Mouse (Mus musculus): ENCODE measurements around the gene Mrps6. TPM values are rescaled to one million over a fixed set of nuclear protein-coding genes. Genes with fewer than 3 reads are reported as not detected.

Mrps6 gene
- polyA plus RNA-seq, 1 experiment from 2014 or later = 77.3 TPM

DNA sequence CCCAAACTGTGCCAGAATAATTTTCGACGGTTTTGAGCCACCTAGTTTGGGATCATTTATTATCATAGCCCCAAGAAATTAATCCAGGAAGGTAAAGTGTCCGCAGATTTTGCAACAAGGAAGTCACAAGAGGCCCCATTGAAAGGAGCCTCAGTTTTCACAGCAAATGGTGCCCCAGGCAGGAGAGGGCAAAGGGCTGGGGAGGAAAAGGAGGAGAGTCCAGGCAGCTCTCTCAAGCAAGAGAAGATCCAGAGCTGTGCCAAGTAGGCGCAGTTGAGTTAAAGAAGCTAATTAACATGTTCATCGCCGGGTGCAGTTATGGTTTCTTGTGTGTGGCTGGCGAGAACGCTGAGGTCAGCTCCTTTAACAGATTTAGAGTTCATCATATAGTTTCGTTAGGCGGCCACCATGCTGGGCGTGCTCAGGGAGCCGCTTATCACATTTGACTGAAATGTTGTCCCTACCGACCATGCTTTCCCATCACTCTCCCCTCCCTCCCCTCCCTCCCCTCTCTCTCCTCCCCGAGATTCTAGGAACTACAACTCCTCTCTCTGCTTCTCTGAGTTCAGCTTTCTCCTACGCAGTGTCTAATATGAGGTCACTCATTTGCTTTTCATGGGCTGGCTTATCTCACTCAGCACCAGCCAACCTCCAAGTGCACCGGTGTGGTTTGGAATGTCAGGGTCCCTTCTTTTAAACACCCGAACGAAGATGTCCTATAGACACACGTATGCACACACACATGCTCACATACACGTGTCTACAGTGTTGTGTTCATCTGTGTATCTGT, 35.4 kb upstream of the Mrps6 start:
- Histone ChIP-seq H3K36me3 (ENCODE audit: insufficient read depth, low read length) (no peaks in the 10 kb centered on the region), H3K9me3 (ENCODE audit: low read length) (no peaks in the 10 kb centered on the region), H3K27ac (ENCODE audit: low read length) (no peak overlapping the region), H3K4me1 (ENCODE audit: insufficient read depth, low read depth, low read length) (no peaks in the 10 kb centered on the region), H3K27me3 (replicated peaks; ENCODE audit: insufficient read depth, low read length) (0 out of 2 replicates have a peak, but pooled peaks cover 3% of the 10 kb centered on the region), H3K4me2 (replicated peaks; ENCODE audit: low read depth, low read length) (no peak overlapping the region), H3K9ac (replicated peaks; ENCODE audit: low read depth) (no peak overlapping the region), H3K4me3 (ENCODE audit: low read depth, low read length) (no peak overlapping the region)
- ATAC-seq (no peak), DNase-seq (ENCODE audit: low spot score) (no peak)
- WGBS = 60% methylated on average over 20 of the region's 20 CpGs
- TF ChIP-seq CTCF (IDR thresholded peaks at IDR 0.05) (no peak), EP300 (IDR thresholded peaks at IDR 0.05) (no peak)

DNA sequence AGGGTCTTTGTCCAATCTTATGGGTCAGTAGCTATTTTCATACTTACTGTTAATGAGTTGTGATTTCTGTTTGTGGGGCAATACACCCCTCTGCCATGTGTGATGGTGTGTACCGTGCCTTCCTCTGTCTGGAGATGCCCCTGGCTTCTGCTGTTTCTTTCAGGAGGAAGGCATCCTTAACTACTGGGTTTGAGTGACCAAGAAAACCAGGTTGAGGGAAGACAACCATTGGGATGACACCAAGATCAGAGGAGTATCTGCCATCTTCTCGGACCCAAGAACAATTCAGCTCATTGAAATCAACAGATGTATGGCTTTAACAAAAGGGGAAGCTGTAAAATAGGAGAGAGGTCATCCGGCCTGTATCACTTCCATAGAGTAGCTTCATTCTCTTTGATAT, 24.8 kb upstream of the Mrps6 start:
- no peaks in the 10 kb centered on the region; the same call in 1 of the 2 replicates for H3K27me3 ChIP-seq (replicated peaks; ENCODE audit: insufficient read depth, low read length)
- no peak overlapping the region for H3K4me3 ChIP-seq (ENCODE audit: low read depth, low read length)

DNA sequence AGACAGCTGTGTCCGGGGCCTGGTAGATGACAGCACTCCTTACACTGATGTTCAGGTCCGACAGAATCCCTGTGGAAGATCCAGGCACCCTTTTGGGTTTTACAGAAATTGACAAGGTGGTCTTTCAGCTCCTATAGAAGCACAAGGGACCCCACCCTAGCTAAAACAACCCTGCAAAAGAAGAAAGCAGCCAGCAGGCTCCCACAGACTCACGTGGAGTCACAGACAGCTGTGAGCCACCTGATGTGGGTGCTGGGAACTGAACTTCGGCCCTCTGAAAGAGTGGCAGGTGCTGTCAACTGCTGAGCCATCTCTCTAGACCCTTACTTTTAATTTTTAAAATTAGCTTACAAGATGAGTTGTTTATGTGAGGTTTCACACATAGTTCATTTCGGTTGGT, 23.4 kb upstream of the Mrps6 start:
- Histone ChIP-seq H3K36me3 (ENCODE audit: insufficient read depth, low read length) (no peaks in the 10 kb centered on the region), H3K4me3 (ENCODE audit: low read depth, low read length) (no peak overlapping the region), H3K9me3 (ENCODE audit: low read length) (no peaks in the 10 kb centered on the region), H3K4me1 (ENCODE audit: insufficient read depth, low read depth, low read length) (no peaks in the 10 kb centered on the region), H3K9ac (replicated peaks; ENCODE audit: low read depth) (no peak overlapping the region), H3K4me2 (replicated peaks; ENCODE audit: low read depth, low read length) (no peak overlapping the region), H3K27me3 (replicated peaks; ENCODE audit: insufficient read depth, low read length) (no peaks in the 10 kb centered on the region; the same call in 1 of the 2 replicates), H3K27ac (ENCODE audit: low read length) (no peak overlapping the region)
- ATAC-seq (no peak), DNase-seq (ENCODE audit: low spot score) (no peak)
- WGBS = 70% methylated on average over 5 of the region's 5 CpGs
- no peak for TF ChIP-seq CTCF (IDR thresholded peaks at IDR 0.05)
- TF ChIP-seq EP300 (IDR thresholded peaks at IDR 0.05) = no peak

More for the DNA sequence above, 24.8 kb upstream of the Mrps6 start:
- TF ChIP-seq CTCF (IDR thresholded peaks at IDR 0.05) = no peak
- TF ChIP-seq EP300 (IDR thresholded peaks at IDR 0.05) = no peak
- no peak for ATAC-seq
- 91% methylated on average over 3 of the region's 3 CpGs for WGBS
- DNase-seq (ENCODE audit: low spot score) = no peak
- no peaks in the 10 kb centered on the region for H3K4me1 ChIP-seq (ENCODE audit: insufficient read depth, low read depth, low read length)
- H3K4me2 ChIP-seq (replicated peaks; ENCODE audit: low read depth, low read length) = no peak overlapping the region
- no peaks in the 10 kb centered on the region for H3K9me3 ChIP-seq (ENCODE audit: low read length)
- no peaks in the 10 kb centered on the region for H3K36me3 ChIP-seq (ENCODE audit: insufficient read depth, low read length)
- no peak overlapping the region for H3K9ac ChIP-seq (replicated peaks; ENCODE audit: low read depth)
- H3K27ac ChIP-seq (ENCODE audit: low read length) = no peak overlapping the region

DNA sequence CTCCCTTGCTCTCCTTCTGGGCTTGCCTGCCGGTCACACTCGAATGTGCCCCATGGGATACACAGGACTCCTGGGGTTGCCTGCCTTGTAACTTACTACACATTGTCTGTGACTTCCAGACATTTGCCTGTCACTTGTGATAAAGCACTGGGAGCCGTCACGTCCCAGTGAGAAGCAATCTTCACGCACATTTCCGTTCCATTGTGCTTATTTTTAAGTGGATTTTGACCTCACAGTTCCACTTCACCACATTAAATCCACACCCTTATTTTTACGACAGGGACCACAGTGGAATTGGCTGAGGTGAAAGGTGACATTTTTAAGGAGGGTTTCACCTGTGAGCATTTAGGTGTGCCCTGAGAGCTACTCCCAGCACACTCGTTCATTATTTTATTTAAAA, 21.4 kb upstream of the Mrps6 start:
- Histone ChIP-seq H3K4me1 (ENCODE audit: insufficient read depth, low read depth, low read length) (no peaks in the 10 kb centered on the region), H3K4me2 (replicated peaks; ENCODE audit: low read depth, low read length) (no peak overlapping the region), H3K9ac (replicated peaks; ENCODE audit: low read depth) (no peak overlapping the region), H3K4me3 (ENCODE audit: low read depth, low read length) (no peak overlapping the region), H3K27ac (ENCODE audit: low read length) (no peak overlapping the region), H3K27me3 (replicated peaks; ENCODE audit: insufficient read depth, low read length) (no peaks in the 10 kb centered on the region; the same call in 1 of the 2 replicates), H3K9me3 (ENCODE audit: low read length) (no peaks in the 10 kb centered on the region), H3K36me3 (ENCODE audit: insufficient read depth, low read length) (no peaks in the 10 kb centered on the region)
- ATAC-seq (peak; percentile 21; the same call in 1 of the 2 replicates), DNase-seq (ENCODE audit: low spot score) (no peak)
- 42% methylated on average over 8 of the region's 8 CpGs for WGBS
- TF ChIP-seq CTCF (IDR thresholded peaks at IDR 0.05) (no peak), EP300 (IDR thresholded peaks at IDR 0.05) (no peak)

DNA sequence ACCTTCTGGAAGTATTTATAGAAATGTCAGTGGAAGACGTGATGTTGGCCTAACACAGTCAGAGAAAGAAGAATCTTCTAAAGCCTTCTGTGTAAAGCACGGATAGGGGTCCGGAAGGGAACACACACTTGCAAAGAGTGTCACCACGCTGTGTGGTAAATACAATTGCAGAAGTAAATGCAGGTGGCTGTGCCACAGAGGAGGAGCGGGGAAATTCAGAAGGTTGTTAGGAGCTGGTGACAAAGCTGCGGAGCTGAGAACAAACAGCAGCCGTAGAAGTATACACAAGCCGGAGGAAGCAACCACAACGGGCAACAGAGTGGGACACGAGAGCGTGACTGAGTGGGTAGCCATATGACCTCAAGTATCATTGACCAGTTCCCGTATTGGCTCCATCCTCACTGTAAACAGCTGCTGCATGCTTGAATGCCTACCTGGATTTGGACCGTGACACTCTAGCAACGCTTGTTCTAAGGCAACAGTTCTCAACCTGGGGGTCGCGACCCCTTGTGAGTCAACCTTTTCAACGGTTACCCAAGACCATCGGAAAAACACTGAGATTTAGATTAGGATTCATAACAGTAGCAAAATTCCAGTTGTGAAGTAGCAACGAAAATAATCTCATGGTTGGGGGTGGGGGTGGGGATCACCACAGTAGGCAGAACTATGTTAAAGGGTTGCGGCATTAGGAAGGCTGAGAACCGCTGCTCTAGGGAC, 20.0 kb upstream of the Mrps6 start:
- no peaks in the 10 kb centered on the region for H3K9me3 ChIP-seq (ENCODE audit: low read length)
- TF ChIP-seq EP300 (IDR thresholded peaks at IDR 0.05) = no peak
- no peak for TF ChIP-seq CTCF (IDR thresholded peaks at IDR 0.05)
- no peak overlapping the region for H3K4me3 ChIP-seq (ENCODE audit: low read depth, low read length)
- ATAC-seq (no peak), DNase-seq (ENCODE audit: low spot score) (no peak)
- 71% methylated on average over 21 of the region's 21 CpGs for WGBS
- H3K36me3 ChIP-seq (ENCODE audit: insufficient read depth, low read length) = no peaks in the 10 kb centered on the region
- no peak overlapping the region for H3K9ac ChIP-seq (replicated peaks; ENCODE audit: low read depth)
- no peaks in the 10 kb centered on the region for H3K4me1 ChIP-seq (ENCODE audit: insufficient read depth, low read depth, low read length)
- H3K4me2 ChIP-seq (replicated peaks; ENCODE audit: low read depth, low read length) = no peak overlapping the region
- no peaks in the 10 kb centered on the region; the same call in 1 of the 2 replicates for H3K27me3 ChIP-seq (replicated peaks; ENCODE audit: insufficient read depth, low read length)
- no peak overlapping the region for H3K27ac ChIP-seq (ENCODE audit: low read length)

DNA sequence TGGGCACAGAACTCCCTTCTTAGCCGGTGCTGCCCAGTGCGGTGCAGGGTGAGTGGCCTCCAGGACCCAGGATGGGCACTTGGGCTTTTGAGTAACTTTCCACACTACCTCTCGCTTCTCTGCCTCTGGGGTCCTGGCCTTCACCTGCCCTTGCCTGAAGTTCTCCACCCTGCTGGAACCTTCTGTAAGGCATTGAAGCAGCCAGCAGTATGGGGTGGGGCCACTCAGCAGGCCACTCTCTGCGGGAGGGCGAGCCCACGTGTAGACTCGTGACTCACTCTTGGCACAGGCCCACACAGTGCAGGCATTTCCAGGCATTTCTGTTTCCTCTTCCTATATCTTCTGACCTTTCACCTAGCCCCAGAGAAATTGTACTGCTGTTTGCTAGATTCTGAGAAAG, 18.6 kb upstream of the Mrps6 start:
- H3K36me3 ChIP-seq (ENCODE audit: insufficient read depth, low read length) = no peaks in the 10 kb centered on the region
- no peaks in the 10 kb centered on the region for H3K4me1 ChIP-seq (ENCODE audit: insufficient read depth, low read depth, low read length)
- 70% methylated on average over 7 of the region's 7 CpGs for WGBS
- no peak overlapping the region for H3K4me2 ChIP-seq (replicated peaks; ENCODE audit: low read depth, low read length)
- DNase-seq (ENCODE audit: low spot score) (peak; percentile 56), ATAC-seq (peak; percentile 67)
- H3K9ac ChIP-seq (replicated peaks; ENCODE audit: low read depth) = no peak overlapping the region
- H3K27ac ChIP-seq (ENCODE audit: low read length) = no peak overlapping the region
- H3K9me3 ChIP-seq (ENCODE audit: low read length) = no peaks in the 10 kb centered on the region
- no peak overlapping the region for H3K4me3 ChIP-seq (ENCODE audit: low read depth, low read length)
- no peaks in the 10 kb centered on the region for H3K27me3 ChIP-seq (replicated peaks; ENCODE audit: insufficient read depth, low read length)
- TF ChIP-seq EP300 (IDR thresholded peaks at IDR 0.05) = no peak
- no peak for TF ChIP-seq CTCF (IDR thresholded peaks at IDR 0.05)

Measured in lung, postnatal 0 days (tissue).